Mouse (Mus musculus) kidney, adult 10 weeks (tissue): ENCODE results near the gene Sass6. TPM values are rescaled to one million over a fixed set of nuclear protein-coding genes. Genes with fewer than 3 reads are reported as not detected.

ENCODE experiments used
- polyA plus RNA-seq: library from polyadenylated mRNA; stranded (reverse); fragments of 350-450 nt; fragmentation: Illumina TruSeq; extraction: RNeasy Lipid Tissue Mini Kit (QIAGEN cat#74804); gene quantifications from one replicate; pipeline ENCODE4 v1.2.3, GENCODE M21; 2014; ENCODE audit warnings: low read depth, low replicate concordance

Sass6 gene
- 2.8 TPM for polyA plus RNA-seq

DNA sequence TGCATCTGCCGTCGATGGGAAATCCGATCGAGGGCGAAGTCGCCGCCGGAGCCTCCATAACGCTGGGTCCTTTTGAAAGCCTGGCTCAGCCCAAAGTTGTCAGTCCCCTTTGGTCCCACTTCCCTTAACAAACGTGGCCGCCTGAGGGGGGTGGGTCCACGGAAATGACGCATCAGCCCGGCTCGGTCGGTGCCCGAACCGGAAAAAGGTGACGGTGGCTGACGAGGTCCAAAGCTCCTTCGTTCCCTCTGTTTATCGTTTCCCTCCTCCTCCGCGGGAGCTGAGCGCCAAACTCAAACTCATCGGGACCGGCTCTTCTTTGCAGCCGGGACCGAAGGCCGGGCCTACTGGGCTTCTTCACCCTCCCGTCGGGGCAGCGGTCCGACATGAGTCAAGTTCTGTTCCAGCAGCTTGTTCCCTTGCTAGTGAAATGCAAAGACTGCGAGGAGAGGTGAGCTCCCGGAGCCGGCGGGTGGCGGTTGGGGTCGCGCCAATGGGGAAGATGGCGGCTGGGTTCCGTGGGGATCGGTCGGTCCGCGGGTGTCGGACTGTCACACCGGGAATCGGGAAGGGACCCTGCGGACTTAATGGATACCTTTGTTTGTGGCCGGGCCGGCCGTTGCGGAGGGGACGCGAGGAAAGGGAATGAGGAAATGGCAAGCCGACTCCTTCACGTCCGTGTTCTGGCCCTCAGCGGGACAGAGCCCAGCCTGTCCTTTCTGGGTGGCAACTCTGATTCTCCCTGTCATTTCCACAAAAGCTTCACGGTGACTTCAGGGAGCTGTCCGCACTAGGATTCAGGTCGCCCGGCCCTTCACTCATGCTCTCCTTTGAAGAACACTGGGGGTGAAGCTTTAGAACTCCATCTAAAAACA is at the start of gene Sass6:
Gene Sass6 (plus strand): TSS at position 255 of the 875 bp plus-strand sequence.

DNA sequence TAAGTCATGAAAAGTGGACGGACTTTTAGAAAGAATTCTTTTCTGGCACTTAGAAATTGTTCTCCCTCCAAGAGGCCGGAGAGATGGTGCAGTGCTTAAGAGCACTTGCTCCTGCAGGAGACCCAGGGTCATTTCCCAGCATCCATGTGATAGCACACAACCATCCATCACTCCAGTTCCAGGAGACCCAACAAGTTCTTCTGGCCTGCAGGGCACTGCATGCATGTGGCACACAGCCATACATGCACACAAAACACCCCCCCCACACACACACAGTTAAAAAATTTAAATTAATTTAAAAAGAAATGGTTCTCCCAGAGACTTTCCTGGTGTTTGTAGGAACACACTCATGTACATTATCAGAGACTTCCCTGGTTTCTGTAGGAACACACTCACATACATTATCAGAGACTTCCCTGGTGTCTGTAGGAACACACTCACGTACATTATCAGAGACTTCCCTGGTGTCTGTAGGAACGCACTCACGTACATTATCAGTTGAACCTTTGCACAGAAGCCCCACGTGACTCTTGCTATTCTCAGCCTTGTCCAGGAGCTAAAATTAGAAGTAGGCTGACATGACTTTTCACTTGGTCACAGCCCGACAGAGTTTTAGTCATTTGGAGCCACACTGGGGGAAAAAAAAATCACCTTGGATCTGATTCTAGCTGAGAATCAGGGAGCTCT is 32.2 kb upstream of the Sass6 start, which contains the start of gene Lrrc39:
Gene Lrrc39 (plus strand): TSS at position 566 of the 687 bp plus-strand sequence.

DNA sequence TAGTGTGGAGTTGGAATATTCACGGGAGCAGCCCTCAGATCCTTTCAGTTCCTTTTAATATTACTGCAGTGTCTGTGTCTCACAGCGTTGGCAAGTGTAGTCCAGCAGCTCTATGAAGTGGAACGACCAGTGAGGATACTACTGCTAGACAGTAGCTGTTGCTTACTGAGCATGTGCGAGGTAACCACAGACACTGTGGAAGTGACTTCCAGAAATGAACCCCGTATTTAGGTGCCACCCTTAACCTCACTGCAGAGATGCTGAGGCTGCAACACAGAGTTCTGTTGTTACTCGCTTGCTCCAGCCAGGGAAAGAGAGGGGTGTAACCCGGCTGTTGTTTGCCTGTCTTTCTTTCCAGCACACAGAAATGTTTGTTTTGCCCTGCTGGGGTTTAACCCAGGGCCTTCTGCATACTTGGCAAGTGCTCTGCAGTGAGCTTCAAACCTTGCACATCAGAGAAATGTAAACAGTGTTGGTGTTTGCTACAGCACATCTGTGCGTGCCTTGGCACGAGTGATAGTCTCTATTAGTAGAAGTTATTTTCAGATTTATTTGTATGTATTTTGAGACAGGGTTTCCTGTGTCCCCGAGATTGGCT is 19.6 kb downstream of the Sass6 start, which contains the start of gene Trmt13:
Gene Trmt13 (minus strand): TSS at position 293 of the 598 bp plus-strand sequence.

GRCm38 (mm10) chr3:116662463-116662863 is 67.7 kb downstream of the Sass6 start, which contains the start of gene Mfsd14a:
Gene Mfsd14a (minus strand): TSS chr3:116662677.

Other genes starting within 250 kb of the Sass6 start
- gene Cdc14a, start 170.9 kb upstream of the Sass6 start, polyA plus RNA-seq, result 18.8 TPM
- gene Rtca, start 86.8 kb upstream of the Sass6 start, polyA plus RNA-seq, result 56.2 TPM
- gene Dbt, start 81.9 kb upstream of the Sass6 start, polyA plus RNA-seq, result 156 TPM
- gene Lrrc39, start 32.0 kb upstream of the Sass6 start, polyA plus RNA-seq, result 0.16 TPM
- 11.9 TPM for gene Trmt13, start 19.6 kb downstream of the Sass6 start, polyA plus RNA-seq
- 110 TPM for gene Mfsd14a, start 67.7 kb downstream of the Sass6 start, polyA plus RNA-seq
- not detected for gene Gm43191, start 86.3 kb downstream of the Sass6 start, polyA plus RNA-seq
- 184 TPM for gene Slc35a3, start 117.8 kb downstream of the Sass6 start, polyA plus RNA-seq
- 33.4 TPM for gene Agl, start 213.2 kb downstream of the Sass6 start, polyA plus RNA-seq